Mouse (Mus musculus) limb, embryonic 14.5 days (tissue): ENCODE data around the gene Arpc5. TPM values are rescaled to one million over a fixed set of nuclear protein-coding genes. Genes with fewer than 3 reads are reported as not detected.
A peak's percentile ranks its signal among the peaks of the same experiment; 100 is the strongest.

Experiments used
- ATAC-seq: fragments of 200-750 bp; cut with Nextera tagmentation; 2 replicates; pipeline ENCODE4 v1.8.0; 2017; ENCODE audit warnings: low read depth, moderate number of reproducible peaks, moderate TSS enrichment; ENCODE audit not compliant: low FRiP score
- DNase-seq: peaks from one replicate; pipeline ENCODE4 v3.0.0-alpha.2; 2015; ENCODE audit warnings: low spot score
- H3K27ac ChIP-seq: fragments of 300-500 bp; sonication (generic); replicated peaks from 2 replicates; pipeline ENCODE4 v1.5.1; 2014; ENCODE audit warnings: low read depth, mild to moderate bottlenecking, low read length, moderate library complexity, mixed read lengths
- H3K27me3 ChIP-seq: fragments of 300-500 bp; sonication (generic); 2 replicates; pipeline ENCODE4 v1.6.1; 2014; ENCODE audit warnings: low read length, mixed read lengths; ENCODE audit not compliant: control insufficient read depth, insufficient read depth
- H3K36me3 ChIP-seq: fragments of 300-500 bp; sonication (generic); 2 replicates; pipeline ENCODE4 v1.6.1; 2014; ENCODE audit warnings: mild to moderate bottlenecking, low read length, moderate library complexity, mixed read lengths; ENCODE audit not compliant: control insufficient read depth, insufficient read depth
- H3K4me1 ChIP-seq: fragments of 300-500 bp; sonication (generic); 2 replicates; pipeline ENCODE4 v1.6.1; 2014; ENCODE audit warnings: antibody characterized with exemption, low read length, mixed read lengths; ENCODE audit not compliant: control insufficient read depth, insufficient read depth
- H3K4me2 ChIP-seq: fragments of 300-500 bp; sonication (generic); replicated peaks from 2 replicates; pipeline ENCODE4 v1.6.1; 2014; ENCODE audit warnings: low read depth, mild to moderate bottlenecking, low read length, moderate library complexity; ENCODE audit not compliant: severe bottlenecking
- H3K4me3 ChIP-seq: fragments of 300-500 bp; sonication (generic); replicated peaks from 2 replicates; pipeline ENCODE4 v1.5.1; 2014; ENCODE audit warnings: low read length
- H3K9ac ChIP-seq: fragments of 300-500 bp; sonication (generic); 2 replicates; pipeline ENCODE4 v1.6.1; 2014; ENCODE audit warnings: mild to moderate bottlenecking, low read depth, low read length, moderate library complexity; ENCODE audit not compliant: severe bottlenecking
- H3K9me3 ChIP-seq: fragments of 300-500 bp; sonication (generic); 2 replicates; pipeline ENCODE4 v1.6.1; 2016; ENCODE audit warnings: low read length; ENCODE audit not compliant: control insufficient read depth
- POLR2A ChIP-seq: fragments of 200-500 bp; IDR thresholded peaks from 2 replicates; pipeline ENCODE4 v1.8.0; 2012; ENCODE audit warnings: inconsistent platforms, mild to moderate bottlenecking, moderate library complexity, borderline replicate concordance; ENCODE audit not compliant: insufficient read depth, insufficient read length; ENCODE audit errors: extremely low read depth
- WGBS: fragments of 180-500 bp; shearing (Covaris S2); extraction: QIAGEN DNeasy Blood & Tissue Kit; methylation state at CpG from one replicate; pipeline ENCODE4 v1.1.7; 2014; 5-methylcytosine and 5-hydroxymethylcytosine counted together
- polyA plus RNA-seq, 2 experiments: library from polyadenylated mRNA; depleted of rRNA in 1 of 2; stranded (reverse) in 1 of 2; unstranded in 1 of 2; fragments of >200 nt; fragmentation: Nextera tagmentation in 1 of 2; extraction: Ambion mirVana in 1 of 2; gene quantifications; 2 replicates each; pipeline versions ENCODE4 v1.2.1 to v1.2.3; 2012 to 2014

Gene Arpc5
- 96.4 and 136 TPM in 2 replicates for polyA plus RNA-seq (2012; rRNA removed)
- polyA plus RNA-seq (2014; fragmentation: Nextera tagmentation; extraction: Ambion mirVana) = 257 and 263 TPM in 2 replicates

GRCm38 (mm10) chr1:152766032-152766772, at the start of gene Arpc5, which contains the start of gene Rgl1:
Arpc5 (plus strand) TSS chr1:152766542.
Rgl1 (minus strand) TSS chr1:152766351.
- peaks cover 22% of the 10 kb centered on the region for H3K36me3 ChIP-seq
- no peaks in the 10 kb centered on the region for H3K27me3 ChIP-seq
- DNase-seq (peak; percentile 95), ATAC-seq (peak; percentile 95)
- H3K4me2 ChIP-seq = peak within 1 kb of the TSS; percentile 85
- no peaks in the 10 kb centered on the region for H3K9me3 ChIP-seq
- 2% methylated on average over 65 of the region's 86 CpGs for WGBS
- H3K4me3 ChIP-seq = peak within 1 kb of the TSS; percentile 96
- TF ChIP-seq POLR2A = peak; percentile 76; the same call in 1 of the 2 replicates
- H3K9ac ChIP-seq = peak within 1 kb of the TSS; percentile 91
- 0 out of 2 replicates have a peak, but pooled peaks cover 3% of the 10 kb centered on the region for H3K4me1 ChIP-seq
- peak within 1 kb of the TSS; percentile 71 for H3K27ac ChIP-seq

- Histone ChIP-seq H3K36me3 (no peaks in the 10 kb centered on the region), H3K27ac (no peak overlapping the region), H3K4me3 (no peak overlapping the region), H3K9me3 (no peaks in the 10 kb centered on the region), H3K27me3 (no peaks in the 10 kb centered on the region), H3K4me1 (peaks cover 6% of the 10 kb centered on the region), H3K4me2 (no peak overlapping the region), H3K9ac (no peak overlapping the region)
- TF ChIP-seq POLR2A = no peak
- WGBS = 83% methylated on average over 1 of the region's 1 CpGs
- ATAC-seq (no peak), DNase-seq (no peak)
These were observed 49.0 kb upstream of the Arpc5 start for GRCm38 (mm10) chr1:152717329-152717728.

- Histone ChIP-seq H3K9me3 (no peaks in the 10 kb centered on the region), H3K27ac (0 out of 2 replicates have a peak overlapping the region, but pooled peaks have one; percentile 44), H3K36me3 (no peaks in the 10 kb centered on the region), H3K9ac (no peak overlapping the region), H3K4me2 (no peak overlapping the region), H3K4me3 (no peak overlapping the region), H3K27me3 (no peaks in the 10 kb centered on the region), H3K4me1 (peaks cover 6% of the 10 kb centered on the region)
- TF ChIP-seq POLR2A = no peak
- no peak for DNase-seq
- 60% methylated on average over 6 of the region's 6 CpGs for WGBS
- no peak for ATAC-seq
These were observed 48.1 kb upstream of the Arpc5 start for GRCm38 (mm10) chr1:152718200-152718599.

- Histone ChIP-seq H3K27me3 (no peaks in the 10 kb centered on the region), H3K36me3 (no peaks in the 10 kb centered on the region), H3K4me2 (no peak overlapping the region), H3K9me3 (no peaks in the 10 kb centered on the region), H3K4me1 (peaks cover 3% of the 10 kb centered on the region), H3K27ac (no peak overlapping the region), H3K4me3 (no peak overlapping the region), H3K9ac (no peak overlapping the region)
- ATAC-seq = no peak
- no peak for TF ChIP-seq POLR2A
- WGBS = 72% methylated on average over 4 of the region's 4 CpGs
- no peak for DNase-seq
These were observed 45.4 kb upstream of the Arpc5 start for GRCm38 (mm10) chr1:152720969-152721368.

- Histone ChIP-seq H3K4me2 (no peak overlapping the region), H3K9me3 (no peaks in the 10 kb centered on the region), H3K4me3 (no peak overlapping the region), H3K27me3 (no peaks in the 10 kb centered on the region), H3K36me3 (no peaks in the 10 kb centered on the region), H3K4me1 (peaks cover 3% of the 10 kb centered on the region), H3K9ac (no peak overlapping the region), H3K27ac (no peak overlapping the region)
- ATAC-seq (no peak), DNase-seq (no peak)
- 68% methylated on average over 11 of the region's 11 CpGs for WGBS
- TF ChIP-seq POLR2A = no peak
These were observed 44.7 kb upstream of the Arpc5 start for GRCm38 (mm10) chr1:152721535-152722198.
